Mouse (Mus musculus) testis, postnatal 10 days (tissue): Measurements from ENCODE around the gene Olfr26.
"Not testable (repeated sequence)": the region's sequence is repeated elsewhere in the genome, so short reads cannot be mapped to it uniquely, and the experiment has no call there.

Experiments used
- DNase-seq: peaks from one replicate; pipeline ENCODE4 v3.0.0; 2021; ENCODE audit warnings: low spot score

The Olfr26 gene

GRCm38 (mm10) chr9:38854760-38855159, at the start of gene Olfr26:
Gene Olfr26 (plus strand): TSS chr9:38855060.
- no peak for DNase-seq

GRCm38 (mm10) chr9:38805696-38806095, 49.2 kb upstream of the Olfr26 start:
- no peak for DNase-seq

- DNase-seq = no peak
These were observed 40.5 kb upstream of the Olfr26 start, which contains the start of gene Olfr922 for GRCm38 (mm10) chr9:38814314-38814713. Gene Olfr922 (plus strand): TSS chr9:38814614.

GRCm38 (mm10) chr9:38815458-38815986, 39.3 kb upstream of the Olfr26 start:
- DNase-seq = no peak

- no peak for DNase-seq
These were observed 28.6 kb upstream of the Olfr26 start, which contains the start of gene Olfr923 for GRCm38 (mm10) chr9:38826245-38826644. Gene Olfr923 (plus strand): TSS chr9:38826545.

- DNase-seq = no peak
These were observed 21.8 kb upstream of the Olfr26 start for GRCm38 (mm10) chr9:38833027-38833426.

- DNase-seq = no peak
These were observed 10.7 kb upstream of the Olfr26 start, which contains the start of gene Olfr924 for GRCm38 (mm10) chr9:38844149-38844548. Gene Olfr924 (plus strand): TSS chr9:38844449.

- not testable (repeated sequence) for DNase-seq
These were observed 20.0 kb downstream of the Olfr26 start for GRCm38 (mm10) chr9:38874880-38875279.

- DNase-seq = no peak
These were observed 22.0 kb downstream of the Olfr26 start, which contains the start of gene Olfr926 for GRCm38 (mm10) chr9:38876826-38877225. Gene Olfr926 (plus strand): TSS chr9:38877126.
